Mouse (Mus musculus) heart, embryonic 13.5 days (tissue): ENCODE results near the gene Arfgef2. TPM values are rescaled to one million over a fixed set of nuclear protein-coding genes. Genes with fewer than 3 reads are reported as not detected.

Source experiments
- ATAC-seq: fragments of 200-750 bp; cut with Nextera tagmentation; 2 replicates; pipeline ENCODE4 v1.8.0; 2017; ENCODE audit warnings: moderate TSS enrichment; ENCODE audit not compliant: insufficient number of reproducible peaks, low FRiP score, low TSS enrichment; ENCODE audit errors: extremely low read depth
- H3K27ac ChIP-seq: fragments of 300-500 bp; sonication (generic); replicated peaks from 2 replicates; pipeline ENCODE4 v1.5.1; 2015; ENCODE audit warnings: moderate library complexity, mild to moderate bottlenecking, inconsistent platforms
- H3K27me3 ChIP-seq: fragments of 300-500 bp; sonication (generic); replicated peaks from 2 replicates; pipeline ENCODE4 v1.6.1; 2015; ENCODE audit warnings: mild to moderate bottlenecking, inconsistent platforms
- H3K36me3 ChIP-seq: fragments of 300-500 bp; sonication (generic); 2 replicates; pipeline ENCODE4 v1.6.1; 2015; ENCODE audit warnings: mild to moderate bottlenecking, inconsistent platforms
- H3K4me1 ChIP-seq: fragments of 300-500 bp; sonication (generic); 2 replicates; pipeline ENCODE4 v1.6.1; 2015; ENCODE audit warnings: inconsistent platforms
- H3K4me2 ChIP-seq: fragments of 300-500 bp; sonication (generic); 2 replicates; pipeline ENCODE4 v1.6.1; 2015; ENCODE audit warnings: inconsistent platforms, mild to moderate bottlenecking, moderate library complexity
- H3K4me3 ChIP-seq: fragments of 300-500 bp; sonication (generic); 2 replicates; pipeline ENCODE4 v1.5.1; 2015; ENCODE audit warnings: moderate library complexity, mild to moderate bottlenecking, inconsistent platforms
- H3K9ac ChIP-seq: fragments of 300-500 bp; sonication (generic); 2 replicates; pipeline ENCODE4 v1.6.1; 2015; ENCODE audit warnings: inconsistent platforms, mild to moderate bottlenecking, moderate library complexity
- H3K9me3 ChIP-seq: fragments of 300-500 bp; sonication (generic); 2 replicates; pipeline ENCODE4 v1.6.1; 2016; ENCODE audit warnings: inconsistent platforms
- WGBS: fragments of 180-500 bp; shearing (Covaris S2); methylation state at CpG from one replicate; pipeline ENCODE4 v1.1.7; 2015; ENCODE audit warnings: mixed read lengths; 5-methylcytosine and 5-hydroxymethylcytosine counted together
- polyA plus RNA-seq: library from polyadenylated mRNA; unstranded; fragments of >200 nt; fragmentation: Nextera tagmentation; extraction: Ambion mirVana; gene quantifications from 2 replicates; pipeline ENCODE4 v1.2.1, GENCODE M21; 2015

Arfgef2 gene
- polyA plus RNA-seq, 1 experiment from 2014 or later, result 5.2 TPM

GRCm38 (mm10) chr2:166809499-166809898, 4.1 kb downstream of the Arfgef2 start:
- 0 out of 2 replicates have a peak, but pooled peaks cover 5% of the 10 kb centered on the region for H3K36me3 ChIP-seq
- no peak for ATAC-seq
- H3K9ac ChIP-seq, result no peak overlapping the region
- H3K27ac ChIP-seq, result no peak overlapping the region
- H3K27me3 ChIP-seq, result no peaks in the 10 kb centered on the region
- WGBS, result 88% methylated on average over 5 of the region's 5 CpGs
- H3K4me2 ChIP-seq, result no peak overlapping the region
- H3K9me3 ChIP-seq, result no peaks in the 10 kb centered on the region
- H3K4me1 ChIP-seq, result peaks cover 27% of the 10 kb centered on the region
- no peak overlapping the region for H3K4me3 ChIP-seq

- H3K27me3 ChIP-seq, result no peaks in the 10 kb centered on the region
- 0 out of 2 replicates have a peak, but pooled peaks cover 5% of the 10 kb centered on the region for H3K36me3 ChIP-seq
- H3K4me2 ChIP-seq, result no peak overlapping the region
- no peaks in the 10 kb centered on the region for H3K9me3 ChIP-seq
- no peak overlapping the region for H3K27ac ChIP-seq
- no peak overlapping the region for H3K9ac ChIP-seq
- no peak for ATAC-seq
- no peak overlapping the region for H3K4me3 ChIP-seq
- WGBS, result 84% methylated on average over 10 of the region's 10 CpGs
- H3K4me1 ChIP-seq, result peaks cover 27% of the 10 kb centered on the region
These were observed 5.4 kb downstream of the Arfgef2 start for GRCm38 (mm10) chr2:166810821-166811220.

- no peak overlapping the region for H3K9ac ChIP-seq
- no peaks in the 10 kb centered on the region for H3K9me3 ChIP-seq
- no peak for ATAC-seq
- H3K36me3 ChIP-seq, result peaks cover 8% of the 10 kb centered on the region
- H3K27me3 ChIP-seq, result no peaks in the 10 kb centered on the region
- WGBS, result 80% methylated on average over 9 of the region's 9 CpGs
- no peak overlapping the region for H3K27ac ChIP-seq
- H3K4me1 ChIP-seq, result peaks cover 47% of the 10 kb centered on the region
- H3K4me2 ChIP-seq, result no peak overlapping the region
- no peak overlapping the region for H3K4me3 ChIP-seq
These were observed 13.2 kb downstream of the Arfgef2 start for GRCm38 (mm10) chr2:166818463-166819143.

- H3K9ac ChIP-seq, result peak overlapping the region; percentile 20
- peaks cover 8% of the 10 kb centered on the region for H3K36me3 ChIP-seq
- no peaks in the 10 kb centered on the region for H3K27me3 ChIP-seq
- H3K4me3 ChIP-seq, result no peak overlapping the region
- ATAC-seq, result no peak
- H3K27ac ChIP-seq, result no peak overlapping the region
- no peaks in the 10 kb centered on the region for H3K9me3 ChIP-seq
- peaks cover 49% of the 10 kb centered on the region for H3K4me1 ChIP-seq
- H3K4me2 ChIP-seq, result no peak overlapping the region
- 72% methylated on average over 8 of the region's 8 CpGs for WGBS
These were observed 14.5 kb downstream of the Arfgef2 start for GRCm38 (mm10) chr2:166819849-166820248.

GRCm38 (mm10) chr2:166820844-166821243, 15.5 kb downstream of the Arfgef2 start:
- 0 out of 2 replicates have a peak overlapping the region, but pooled peaks have one; percentile 25 for H3K4me2 ChIP-seq
- no peak overlapping the region for H3K9ac ChIP-seq
- no peaks in the 10 kb centered on the region for H3K27me3 ChIP-seq
- H3K36me3 ChIP-seq, result peaks cover 8% of the 10 kb centered on the region
- H3K9me3 ChIP-seq, result no peaks in the 10 kb centered on the region
- no peak overlapping the region for H3K4me3 ChIP-seq
- 46% methylated on average over 2 of the region's 2 CpGs for WGBS
- 0 out of 2 replicates have a peak, but pooled peaks have one; percentile 14 for ATAC-seq
- H3K4me1 ChIP-seq, result peaks cover 49% of the 10 kb centered on the region
- H3K27ac ChIP-seq, result no peak overlapping the region

GRCm38 (mm10) chr2:166821406-166821805, 16.0 kb downstream of the Arfgef2 start:
- no peak overlapping the region for H3K9ac ChIP-seq
- WGBS, result 71% methylated on average over 3 of the region's 3 CpGs
- H3K36me3 ChIP-seq, result peaks cover 8% of the 10 kb centered on the region
- no peak overlapping the region for H3K4me2 ChIP-seq
- peaks cover 49% of the 10 kb centered on the region for H3K4me1 ChIP-seq
- no peak overlapping the region for H3K4me3 ChIP-seq
- H3K9me3 ChIP-seq, result no peaks in the 10 kb centered on the region
- H3K27me3 ChIP-seq, result no peaks in the 10 kb centered on the region
- no peak for ATAC-seq
- H3K27ac ChIP-seq, result no peak overlapping the region

- Histone ChIP-seq H3K27me3 (no peaks in the 10 kb centered on the region), H3K9me3 (no peaks in the 10 kb centered on the region), H3K9ac (0 out of 2 replicates have a peak overlapping the region, but pooled peaks have one; percentile 1), H3K36me3 (peaks cover 12% of the 10 kb centered on the region), H3K4me3 (no peak overlapping the region), H3K27ac (no peak overlapping the region), H3K4me1 (peaks cover 49% of the 10 kb centered on the region), H3K4me2 (no peak overlapping the region)
- 40% methylated on average over 10 of the region's 10 CpGs for WGBS
- no peak for ATAC-seq
These were observed 16.9 kb downstream of the Arfgef2 start for GRCm38 (mm10) chr2:166822119-166822826.

GRCm38 (mm10) chr2:166822901-166823300, 17.5 kb downstream of the Arfgef2 start:
- peaks cover 49% of the 10 kb centered on the region for H3K4me1 ChIP-seq

GRCm38 (mm10) chr2:166824386-166824785, 19.0 kb downstream of the Arfgef2 start:
- H3K27ac ChIP-seq, result no peak overlapping the region
- peaks cover 39% of the 10 kb centered on the region for H3K4me1 ChIP-seq
- no peaks in the 10 kb centered on the region for H3K27me3 ChIP-seq
- H3K36me3 ChIP-seq, result peaks cover 23% of the 10 kb centered on the region
- H3K9me3 ChIP-seq, result no peaks in the 10 kb centered on the region
- H3K4me3 ChIP-seq, result no peak overlapping the region
- no peak overlapping the region for H3K9ac ChIP-seq
- no peak for ATAC-seq
- 79% methylated on average over 5 of the region's 5 CpGs for WGBS
- no peak overlapping the region for H3K4me2 ChIP-seq

More at GRCm38 (mm10) chr2:166822901-166823300, 17.5 kb downstream of the Arfgef2 start:
- Histone ChIP-seq H3K4me3 (no peak overlapping the region), H3K27me3 (no peaks in the 10 kb centered on the region), H3K27ac (no peak overlapping the region), H3K4me2 (no peak overlapping the region), H3K9ac (no peak overlapping the region), H3K9me3 (no peaks in the 10 kb centered on the region), H3K36me3 (peaks cover 11% of the 10 kb centered on the region)
- no peak for ATAC-seq
- 74% methylated on average over 2 of the region's 2 CpGs for WGBS

- no peak overlapping the region for H3K27ac ChIP-seq
- H3K27me3 ChIP-seq, result no peaks in the 10 kb centered on the region
- no peak for ATAC-seq
- peaks cover 33% of the 10 kb centered on the region for H3K4me1 ChIP-seq
- 85% methylated on average over 5 of the region's 5 CpGs for WGBS
- peaks cover 27% of the 10 kb centered on the region for H3K36me3 ChIP-seq
- no peaks in the 10 kb centered on the region for H3K9me3 ChIP-seq
- no peak overlapping the region for H3K9ac ChIP-seq
- H3K4me3 ChIP-seq, result no peak overlapping the region
- no peak overlapping the region for H3K4me2 ChIP-seq
These were observed 19.6 kb downstream of the Arfgef2 start for GRCm38 (mm10) chr2:166824998-166825397.

- H3K9ac ChIP-seq, result no peak overlapping the region
- no peaks in the 10 kb centered on the region for H3K27me3 ChIP-seq
- 83% methylated on average over 8 of the region's 8 CpGs for WGBS
- peaks cover 27% of the 10 kb centered on the region for H3K36me3 ChIP-seq
- peaks cover 16% of the 10 kb centered on the region for H3K4me1 ChIP-seq
- H3K4me3 ChIP-seq, result no peak overlapping the region
- H3K9me3 ChIP-seq, result no peaks in the 10 kb centered on the region
- H3K4me2 ChIP-seq, result no peak overlapping the region
- no peak overlapping the region for H3K27ac ChIP-seq
- ATAC-seq, result no peak
These were observed 21.3 kb downstream of the Arfgef2 start for GRCm38 (mm10) chr2:166826491-166827224.
